Mouse (Mus musculus): ENCODE results near the gene BC025920.

Gene BC025920

GRCm38 (mm10) chr10:81655178-81655577 lies 49.1 kb downstream of the BC025920 start:
- in situ Hi-C loops (cut with MboI; ENCODE audit: low pct_unique_long_range_greater_than_20kb in 1 of 2, low sequenced_read_pairs in 2 of 2, unreplicated experiment in 1 of 2) = no loop called here

- in situ Hi-C loops (cut with MboI; ENCODE audit: low pct_unique_long_range_greater_than_20kb in 1 of 2, low sequenced_read_pairs in 2 of 2, unreplicated experiment in 1 of 2) = no loop called here
Observed at GRCm38 (mm10) chr10:81656174-81656573, 50.1 kb downstream of the BC025920 start.
